Mouse (Mus musculus) thymus, postnatal 4 days (tissue): ENCODE results near the gene Rflnb.
A peak's percentile ranks its signal among the peaks of the same experiment; 100 is the strongest.

ENCODE experiments used
- DNase-seq: peaks from one replicate; pipeline ENCODE4 v3.0.0; 2021

The Rflnb gene

GRCm38 (mm10) chr11:75984581-75984980 lies 43.0 kb downstream of the Rflnb start:
- no peak for DNase-seq

DNA sequence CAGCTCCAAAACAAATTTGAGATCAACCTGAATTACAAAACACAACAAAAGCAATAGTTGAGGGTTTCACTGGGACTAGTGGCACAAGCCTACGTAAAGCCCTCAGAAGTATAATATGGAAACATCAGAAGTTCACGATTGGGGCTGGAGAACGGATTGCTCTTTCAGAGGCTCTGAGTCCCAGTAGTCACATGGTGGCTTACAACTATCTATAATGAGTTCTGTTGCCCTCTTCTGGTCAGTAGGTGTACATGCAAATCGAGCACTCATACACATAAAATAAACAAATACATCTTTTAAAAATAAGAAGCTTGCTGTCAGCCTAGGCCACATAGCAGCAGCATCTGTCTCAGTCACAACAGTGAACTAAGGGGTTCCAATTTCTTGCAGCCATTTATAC lies 44.4 kb downstream of the Rflnb start:
- DNase-seq = no peak

GRCm38 (mm10) chr11:75980413-75980812 lies 47.2 kb downstream of the Rflnb start:
- peak; percentile 43 for DNase-seq

DNA sequence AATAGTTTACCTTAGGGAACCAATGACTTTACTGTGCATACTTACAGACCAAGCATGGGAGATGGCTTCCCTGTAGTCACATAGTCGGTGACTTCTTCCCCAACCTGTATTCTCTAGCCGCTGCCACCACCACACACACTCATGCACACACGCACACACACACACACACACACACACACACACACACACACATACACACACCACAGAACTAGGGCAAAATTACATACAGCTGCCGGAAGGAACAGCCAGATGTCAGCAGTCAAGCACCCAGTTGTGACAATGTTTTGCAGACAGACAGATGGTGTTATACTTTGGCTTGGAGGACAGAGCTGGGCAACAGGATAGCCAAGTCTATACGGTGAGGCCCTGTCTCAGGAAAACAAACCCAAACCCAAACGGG lies 49.5 kb downstream of the Rflnb start:
- DNase-seq = peak; percentile 62

DNA sequence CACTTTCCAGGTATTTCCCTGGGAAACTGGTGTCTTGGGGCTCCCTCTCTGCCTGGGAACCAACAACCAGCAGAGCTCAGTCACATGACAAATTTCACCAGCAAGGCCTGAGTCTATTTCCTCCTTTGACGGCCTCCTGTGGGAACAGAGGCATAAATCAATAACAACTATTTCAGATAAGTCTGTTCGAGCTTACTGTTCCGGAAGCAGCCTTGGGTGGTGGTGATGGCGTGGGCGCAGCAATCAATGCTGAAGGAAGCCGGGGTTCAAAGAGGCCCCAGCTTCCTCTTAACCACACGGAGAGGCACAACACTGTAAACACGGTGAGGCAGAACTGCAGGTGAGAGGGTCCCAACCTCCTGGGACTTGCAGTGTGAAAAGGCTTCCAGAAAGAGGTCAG lies 50.8 kb downstream of the Rflnb start:
- DNase-seq = peak; percentile 79

- DNase-seq = peak; percentile 60
Measured at GRCm38 (mm10) chr11:75973988-75974387, 53.6 kb downstream of the Rflnb start.

- DNase-seq = no peak
Measured at GRCm38 (mm10) chr11:75972916-75973567, 54.5 kb downstream of the Rflnb start.

DNA sequence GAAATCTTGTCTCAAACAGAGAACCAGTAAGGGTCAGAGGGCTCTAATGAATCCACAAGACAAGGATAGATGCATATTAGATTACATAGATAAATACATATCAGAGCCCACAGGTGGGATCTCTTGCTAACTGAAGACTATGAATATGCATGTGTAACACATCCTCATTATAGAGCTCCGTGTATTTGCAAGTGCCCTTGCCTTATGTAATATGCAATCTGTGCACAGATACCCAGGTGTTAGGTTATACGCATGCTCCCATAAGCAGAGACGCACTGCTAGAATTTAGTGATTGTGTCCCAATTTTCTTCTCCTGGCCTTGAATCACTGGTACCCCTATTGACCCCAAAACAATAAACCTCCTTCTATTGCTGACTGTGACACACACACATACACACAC lies 55.4 kb downstream of the Rflnb start:
- no peak for DNase-seq

DNA sequence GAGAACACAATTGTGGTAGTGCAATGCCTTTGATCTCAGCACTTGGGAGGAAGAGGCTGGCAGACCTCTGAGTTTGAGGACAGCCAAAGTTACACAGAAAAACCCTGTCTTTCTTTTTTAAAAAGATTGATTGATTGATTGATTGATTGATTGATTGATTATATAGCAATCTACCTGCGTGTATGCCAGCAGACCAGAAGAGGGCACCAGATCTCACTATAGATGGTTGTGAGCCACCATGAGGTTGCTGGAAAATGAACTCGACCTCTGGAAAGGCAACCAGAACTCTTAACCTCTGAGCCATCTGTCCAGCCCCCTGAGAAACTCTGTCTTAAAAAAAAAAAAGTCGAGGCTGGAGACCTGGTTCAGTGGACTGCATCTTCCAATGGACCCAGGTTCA lies 57.0 kb downstream of the Rflnb start:
- no peak for DNase-seq
